Mouse (Mus musculus): ENCODE measurements around the gene Dazap1. TPM values are rescaled to one million over a fixed set of nuclear protein-coding genes. Genes with fewer than 3 reads are reported as not detected.
"Not testable (repeated sequence)": the region's sequence is repeated elsewhere in the genome, so short reads cannot be mapped to it uniquely, and the experiment has no call there.

Gene Dazap1
- polyA plus RNA-seq, 1 experiment from 2014 or later: 34.7 TPM

GRCm38 (mm10) chr10:80236145-80236825 lies 25.0 kb upstream of the Dazap1 start:
- WGBS (ENCODE audit: insufficient replicate concordance): 90% methylated on average over 13 of the region's 13 CpGs
- H3K36me3 ChIP-seq: peaks cover 99% of the 10 kb centered on the region
- H3K4me3 ChIP-seq (replicated peaks): no peak overlapping the region
- H3K9ac ChIP-seq: no peak overlapping the region
- H3K27ac ChIP-seq: no peak overlapping the region
- peaks cover 8% of the 10 kb centered on the region; the same call in 1 of the 2 replicates for H3K4me1 ChIP-seq (replicated peaks)
- DNase-seq (no peak), ATAC-seq (ENCODE audit: low read depth) (no peak)
- H3K4me2 ChIP-seq: no peak overlapping the region
- no peaks in the 10 kb centered on the region for H3K27me3 ChIP-seq
- no peaks in the 10 kb centered on the region for H3K9me3 ChIP-seq (replicated peaks)

DNA sequence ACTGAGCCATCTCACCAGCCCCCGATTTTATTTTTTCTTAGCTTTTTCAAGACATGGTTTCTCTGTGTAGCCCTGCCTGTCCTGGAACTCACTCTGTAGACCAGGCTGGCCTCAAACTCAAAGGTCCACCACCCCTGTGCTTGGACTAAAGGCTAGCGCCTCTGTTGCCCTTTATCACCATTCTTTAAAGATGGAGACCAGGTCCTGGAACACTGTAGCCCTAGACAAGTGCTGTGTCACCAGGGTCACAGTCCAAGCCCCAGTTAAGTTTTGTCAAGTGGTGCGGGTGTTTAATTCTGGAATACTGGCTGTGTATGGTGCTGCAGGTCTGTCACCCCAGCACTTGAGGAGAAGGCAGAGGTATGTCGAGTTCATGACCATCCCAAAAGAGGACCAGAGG lies 24.3 kb upstream of the Dazap1 start:
- H3K4me3 ChIP-seq (replicated peaks): no peak overlapping the region
- DNase-seq (no peak), ATAC-seq (ENCODE audit: low read depth) (no peak)
- H3K9me3 ChIP-seq (replicated peaks): no peaks in the 10 kb centered on the region
- 82% methylated on average over 4 of the region's 4 CpGs for WGBS (ENCODE audit: insufficient replicate concordance)
- H3K27me3 ChIP-seq: no peaks in the 10 kb centered on the region
- peaks cover 13% of the 10 kb centered on the region; the same call in 1 of the 2 replicates for H3K4me1 ChIP-seq (replicated peaks)
- H3K4me2 ChIP-seq: no peak overlapping the region
- H3K36me3 ChIP-seq: peaks cover 99% of the 10 kb centered on the region
- H3K27ac ChIP-seq: no peak overlapping the region
- H3K9ac ChIP-seq: no peak overlapping the region

DNA sequence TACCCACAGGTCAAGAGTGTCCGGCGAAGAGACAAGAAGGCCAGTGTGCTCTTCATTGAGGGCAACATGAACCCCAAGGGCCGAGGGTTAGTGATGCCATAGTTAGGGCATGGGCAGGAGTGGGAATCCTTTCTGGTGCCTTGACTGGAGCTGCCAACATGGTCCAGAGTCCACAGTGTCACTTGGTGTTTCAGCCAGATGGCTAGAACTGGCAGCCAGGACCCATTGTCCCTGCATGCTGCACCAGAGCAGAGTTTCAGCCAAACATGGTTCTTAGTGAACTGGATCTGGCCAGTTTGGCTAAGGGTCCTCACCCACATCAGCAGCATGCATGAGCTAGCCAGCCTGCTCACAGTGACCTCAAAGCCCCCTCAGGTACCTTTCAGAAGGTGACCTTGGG lies 23.0 kb upstream of the Dazap1 start:
- H3K9me3 ChIP-seq (replicated peaks): no peaks in the 10 kb centered on the region
- 82% methylated on average over 3 of the region's 3 CpGs for WGBS (ENCODE audit: insufficient replicate concordance)
- DNase-seq (no peak), ATAC-seq (ENCODE audit: low read depth) (no peak)
- no peak overlapping the region for H3K4me2 ChIP-seq
- H3K27ac ChIP-seq: no peak overlapping the region
- H3K27me3 ChIP-seq: no peaks in the 10 kb centered on the region
- H3K4me1 ChIP-seq (replicated peaks): peaks cover 11% of the 10 kb centered on the region; the same call in 1 of the 2 replicates
- no peak overlapping the region for H3K9ac ChIP-seq
- H3K4me3 ChIP-seq (replicated peaks): no peak overlapping the region
- H3K36me3 ChIP-seq: peaks cover 99% of the 10 kb centered on the region

DNA sequence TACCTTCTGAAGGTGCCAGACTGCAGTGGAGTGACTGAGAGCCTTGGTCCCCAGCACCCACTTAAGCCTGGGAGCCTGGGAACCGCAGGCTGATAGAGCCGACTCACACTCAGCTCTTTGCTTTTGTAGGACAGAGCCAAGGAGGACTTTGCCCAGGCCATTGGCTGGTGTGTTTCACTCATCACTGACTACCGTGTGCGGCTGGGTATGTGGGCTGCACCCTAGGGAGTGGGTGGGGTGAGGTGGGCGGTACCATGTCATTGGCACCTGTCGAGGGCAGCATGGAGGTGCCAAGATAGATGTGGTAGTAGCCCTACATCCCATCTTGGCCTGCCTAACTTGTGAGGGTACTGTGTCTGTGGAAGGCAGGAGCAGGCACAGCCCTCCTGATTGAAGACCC lies 21.5 kb upstream of the Dazap1 start:
- 81% methylated on average over 6 of the region's 6 CpGs for WGBS (ENCODE audit: insufficient replicate concordance)

GRCm38 (mm10) chr10:80242088-80242487 lies 19.2 kb upstream of the Dazap1 start:
- 69% methylated on average over 9 of the region's 9 CpGs for WGBS (ENCODE audit: insufficient replicate concordance)
- no peaks in the 10 kb centered on the region for H3K9me3 ChIP-seq (replicated peaks)
- ATAC-seq (ENCODE audit: low read depth) (no peak), DNase-seq (no peak)
- peaks cover 23% of the 10 kb centered on the region for H3K4me1 ChIP-seq (replicated peaks)
- peaks cover 77% of the 10 kb centered on the region for H3K36me3 ChIP-seq
- no peak overlapping the region for H3K4me3 ChIP-seq (replicated peaks)
- no peak overlapping the region for H3K9ac ChIP-seq
- no peaks in the 10 kb centered on the region for H3K27me3 ChIP-seq
- no peak overlapping the region for H3K4me2 ChIP-seq
- H3K27ac ChIP-seq: no peak overlapping the region

More for the DNA sequence above, 21.5 kb upstream of the Dazap1 start:
- H3K36me3 ChIP-seq: peaks cover 99% of the 10 kb centered on the region
- H3K9ac ChIP-seq: no peak overlapping the region
- no peak overlapping the region for H3K27ac ChIP-seq
- ATAC-seq (ENCODE audit: low read depth): no peak
- H3K4me1 ChIP-seq (replicated peaks): peaks cover 11% of the 10 kb centered on the region; the same call in 1 of the 2 replicates
- no peak for DNase-seq
- H3K4me3 ChIP-seq (replicated peaks): no peak overlapping the region
- no peaks in the 10 kb centered on the region for H3K27me3 ChIP-seq
- H3K9me3 ChIP-seq (replicated peaks): no peaks in the 10 kb centered on the region
- no peak overlapping the region for H3K4me2 ChIP-seq

DNA sequence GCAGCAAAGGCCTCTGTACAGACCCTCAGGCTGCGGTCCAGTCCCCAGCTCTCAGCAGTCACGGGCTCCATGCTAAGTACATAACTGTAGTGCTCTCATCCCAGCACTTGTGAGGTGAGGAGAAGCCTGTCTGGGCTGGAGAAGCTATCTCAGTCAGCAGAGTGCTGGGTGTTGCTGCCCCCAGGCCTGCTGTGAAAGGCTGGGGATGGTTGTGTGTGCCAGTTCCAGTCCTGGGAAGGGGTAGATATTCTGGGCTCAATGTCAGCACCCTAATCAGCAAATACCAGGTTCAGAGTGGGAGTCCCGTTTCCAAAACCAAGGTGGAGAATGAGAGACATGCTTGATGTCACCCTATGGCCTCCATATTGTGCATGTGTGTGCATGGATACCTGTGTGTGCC lies 18.7 kb upstream of the Dazap1 start:
- WGBS (ENCODE audit: insufficient replicate concordance): 81% methylated on average over 3 of the region's 3 CpGs
- ATAC-seq (ENCODE audit: low read depth): no peak
- no peak for DNase-seq
- no peak overlapping the region for H3K9ac ChIP-seq
- peaks cover 26% of the 10 kb centered on the region for H3K4me1 ChIP-seq (replicated peaks)
- H3K27me3 ChIP-seq: no peaks in the 10 kb centered on the region
- H3K4me3 ChIP-seq (replicated peaks): no peak overlapping the region
- H3K36me3 ChIP-seq: peaks cover 72% of the 10 kb centered on the region
- no peak overlapping the region for H3K4me2 ChIP-seq
- no peak overlapping the region; the same call in 1 of the 2 replicates for H3K27ac ChIP-seq
- no peaks in the 10 kb centered on the region for H3K9me3 ChIP-seq (replicated peaks)

DNA sequence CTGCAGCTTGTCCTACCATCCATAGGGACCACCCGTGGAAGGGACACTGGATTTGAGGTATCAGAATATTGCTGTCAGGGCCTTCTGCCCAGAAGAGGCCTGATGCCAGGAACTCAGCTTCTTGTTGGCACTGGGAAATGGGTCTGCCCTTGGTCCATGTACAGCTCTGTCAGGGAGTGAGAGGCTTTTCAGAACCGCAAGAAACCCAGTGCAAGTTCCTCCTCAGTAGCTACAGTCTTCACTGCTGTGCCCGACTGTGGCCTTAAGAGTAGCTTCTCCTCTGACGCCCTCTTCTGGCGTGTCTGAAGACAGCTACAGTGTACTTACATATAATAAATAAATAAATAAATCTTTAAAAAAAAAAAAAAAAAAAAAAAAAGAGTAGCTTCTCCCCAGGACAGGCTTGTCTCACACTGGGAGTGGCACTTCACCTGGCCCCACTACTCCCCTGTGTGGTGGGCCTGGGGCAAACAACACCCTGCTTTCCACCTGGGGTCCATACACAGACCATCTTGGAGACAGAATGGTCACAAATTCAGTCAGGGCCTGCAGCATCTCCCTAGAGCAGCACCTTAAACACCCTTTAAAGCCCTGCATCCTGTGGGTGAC lies 16.4 kb upstream of the Dazap1 start:
- peak overlapping the region; percentile 48 for H3K9ac ChIP-seq
- H3K4me3 ChIP-seq (replicated peaks): no peak overlapping the region
- 41% methylated on average over 5 of the region's 5 CpGs for WGBS (ENCODE audit: insufficient replicate concordance)
- H3K4me2 ChIP-seq: no peak overlapping the region
- H3K27ac ChIP-seq: peak overlapping the region; percentile 62
- no peaks in the 10 kb centered on the region for H3K9me3 ChIP-seq (replicated peaks)
- no peaks in the 10 kb centered on the region for H3K27me3 ChIP-seq
- ATAC-seq (ENCODE audit: low read depth) (no peak), DNase-seq (no peak)
- H3K36me3 ChIP-seq: peaks cover 49% of the 10 kb centered on the region
- peaks cover 41% of the 10 kb centered on the region for H3K4me1 ChIP-seq (replicated peaks)

DNA sequence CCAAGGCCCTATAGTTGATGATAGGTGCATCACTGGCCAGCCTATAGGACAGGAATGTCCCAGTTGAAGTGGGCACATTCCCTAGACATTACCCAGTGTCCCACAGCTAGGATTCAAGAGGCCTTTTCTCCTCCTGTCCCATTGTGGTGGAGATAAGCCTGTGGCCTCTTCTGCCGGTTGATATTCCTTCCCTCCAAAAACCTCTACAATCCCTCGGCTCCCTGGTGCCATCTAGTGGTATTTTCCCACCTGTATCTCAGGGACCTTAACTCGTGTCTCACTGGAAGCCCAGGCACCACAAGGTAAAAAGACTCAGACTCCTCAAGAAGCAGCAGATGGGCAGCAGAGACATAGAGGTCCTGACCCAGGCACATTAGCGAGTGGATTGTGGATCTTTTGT lies 15.7 kb upstream of the Dazap1 start:
- H3K9ac ChIP-seq: peak overlapping the region; percentile 48
- no peak overlapping the region for H3K4me2 ChIP-seq
- no peak overlapping the region for H3K4me3 ChIP-seq (replicated peaks)
- H3K36me3 ChIP-seq: peaks cover 42% of the 10 kb centered on the region
- H3K9me3 ChIP-seq (replicated peaks): no peaks in the 10 kb centered on the region
- peak overlapping the region; percentile 62 for H3K27ac ChIP-seq
- DNase-seq: peak; percentile 76
- no peaks in the 10 kb centered on the region for H3K27me3 ChIP-seq
- ATAC-seq (ENCODE audit: low read depth): no peak
- WGBS (ENCODE audit: insufficient replicate concordance): 5% methylated on average over 4 of the region's 4 CpGs
- H3K4me1 ChIP-seq (replicated peaks): peaks cover 48% of the 10 kb centered on the region

DNA sequence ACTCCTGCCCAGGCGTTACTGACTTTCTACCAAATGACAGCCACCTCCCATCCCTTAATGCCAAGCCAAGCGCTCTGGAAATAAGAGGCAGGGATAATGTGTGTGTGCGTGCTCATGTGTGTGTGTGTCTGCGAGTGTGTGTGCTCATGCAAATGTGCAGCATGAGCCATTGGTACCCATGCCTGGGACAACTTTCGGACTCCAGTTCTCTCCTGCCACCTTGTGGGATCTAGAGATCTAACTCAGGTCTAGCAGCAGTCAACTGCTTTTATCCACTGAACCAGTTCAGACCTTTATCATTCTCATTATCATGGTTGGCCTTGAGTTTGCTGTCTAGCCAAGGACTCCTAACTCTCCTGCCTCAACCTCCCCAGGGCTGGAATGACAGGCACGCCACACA lies 13.4 kb upstream of the Dazap1 start:
- Histone ChIP-seq H3K9me3 (replicated peaks) (no peaks in the 10 kb centered on the region), H3K4me3 (replicated peaks) (peak overlapping the region; percentile 82; the same call in 1 of the 2 replicates), H3K36me3 (peaks cover 31% of the 10 kb centered on the region), H3K27me3 (no peaks in the 10 kb centered on the region), H3K27ac (no peak overlapping the region), H3K4me1 (replicated peaks) (peaks cover 57% of the 10 kb centered on the region), H3K9ac (peak overlapping the region; percentile 31; the same call in 1 of the 2 replicates), H3K4me2 (peak overlapping the region; percentile 90)
- DNase-seq (no peak), ATAC-seq (ENCODE audit: low read depth) (no peak)
- 63% methylated on average over 6 of the region's 6 CpGs for WGBS (ENCODE audit: insufficient replicate concordance)

DNA sequence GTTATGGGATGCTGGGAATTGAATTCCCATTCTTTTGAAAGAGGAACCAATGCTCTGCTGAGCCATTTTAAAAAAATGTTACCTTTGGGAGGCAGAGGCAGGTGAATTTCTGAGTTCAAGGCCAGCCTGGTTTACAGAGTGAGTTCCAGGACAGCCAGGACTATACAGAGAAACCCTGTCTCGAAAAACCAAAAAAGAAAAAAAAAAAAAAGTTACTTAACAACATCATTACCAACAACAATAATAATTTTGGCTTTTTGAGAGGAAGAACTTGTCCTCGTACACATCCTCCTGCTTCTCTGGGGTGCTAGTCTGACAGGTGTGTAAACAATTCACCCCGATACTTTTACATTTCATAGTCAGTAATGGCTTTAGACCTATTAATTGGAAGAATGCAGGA lies 12.8 kb upstream of the Dazap1 start:
- Histone ChIP-seq H3K27ac (peak overlapping the region; percentile 20; the same call in 1 of the 2 replicates), H3K4me3 (replicated peaks) (peak overlapping the region; percentile 82), H3K36me3 (peaks cover 30% of the 10 kb centered on the region), H3K9ac (peak overlapping the region; percentile 31; the same call in 1 of the 2 replicates), H3K4me1 (replicated peaks) (peaks cover 59% of the 10 kb centered on the region), H3K4me2 (peak overlapping the region; percentile 90)
- not testable (repeated sequence) for DNase-seq; ATAC-seq (ENCODE audit: low read depth); H3K9me3 ChIP-seq (replicated peaks); H3K27me3 ChIP-seq
- 24% methylated on average over 3 of the region's 3 CpGs for WGBS (ENCODE audit: insufficient replicate concordance)

DNA sequence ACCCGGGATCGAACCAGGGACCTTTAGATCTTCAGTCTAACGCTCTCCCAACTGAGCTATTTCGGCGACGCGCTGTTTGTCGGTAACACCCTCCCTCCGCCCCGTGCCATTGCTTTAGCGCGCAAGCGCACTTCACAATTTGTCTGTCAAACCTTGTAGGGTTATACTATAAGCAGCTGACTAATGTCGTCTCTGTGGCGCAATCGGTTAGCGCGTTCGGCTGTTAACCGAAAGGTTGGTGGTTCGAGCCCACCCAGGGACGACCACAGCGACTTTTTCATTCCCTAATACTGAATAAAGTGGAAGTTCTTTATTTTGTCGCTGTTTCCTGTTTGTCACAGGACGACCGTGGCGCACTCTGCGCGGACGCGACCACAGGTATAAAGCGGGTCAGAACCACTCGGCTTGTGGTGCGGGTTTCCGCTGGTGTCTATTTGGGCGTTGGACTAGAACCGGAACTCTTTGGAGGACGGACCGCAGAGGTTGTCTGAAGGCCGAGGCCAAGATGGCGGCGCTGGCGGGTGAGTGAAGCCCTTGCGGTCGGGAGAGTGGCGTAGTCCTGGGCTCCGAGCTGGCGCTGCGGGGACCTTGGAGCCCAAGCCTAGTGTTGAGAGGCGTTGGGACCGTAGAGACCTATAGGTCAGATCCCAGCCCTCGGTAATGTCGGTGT lies 12.2 kb upstream of the Dazap1 start, which contains the start of gene Ndufs7:
TSS of gene Ndufs7 (plus strand) at position 151 of the 670 bp plus-strand sequence.
- ATAC-seq (ENCODE audit: low read depth): peak; percentile 87
- Histone ChIP-seq H3K4me2 (peak within 1 kb of the TSS; percentile 90), H3K9ac (peak within 1 kb of the TSS; percentile 90), H3K27me3 (no peaks in the 10 kb centered on the region), H3K36me3 (peaks cover 30% of the 10 kb centered on the region), H3K4me1 (replicated peaks) (peaks cover 62% of the 10 kb centered on the region), H3K27ac (peak within 1 kb of the TSS; percentile 90), H3K4me3 (replicated peaks) (peak within 1 kb of the TSS; percentile 82), H3K9me3 (replicated peaks) (no peaks in the 10 kb centered on the region)
- DNase-seq: peak; percentile 89
- under 1% methylated on average over 53 of the region's 53 CpGs for WGBS (ENCODE audit: insufficient replicate concordance)

Measured in liver, embryonic 13.5 days (tissue).